Mouse (Mus musculus) stomach, embryonic 14.5 days (tissue): ENCODE results near the gene Cntrob. TPM values are rescaled to one million over a fixed set of nuclear protein-coding genes. Genes with fewer than 3 reads are reported as not detected.
A peak's percentile ranks its signal among the peaks of the same experiment; 100 is the strongest.

Experiments
- ATAC-seq: fragments of 200-750 bp; cut with Nextera tagmentation; 2 replicates; pipeline ENCODE4 v1.8.0; 2017; ENCODE audit warnings: low read depth, moderate TSS enrichment; ENCODE audit not compliant: insufficient number of reproducible peaks, insufficient read depth, low FRiP score
- H3K27ac ChIP-seq: fragments of 300-500 bp; sonication (generic); 2 replicates; pipeline ENCODE4 v1.5.1; 2014; ENCODE audit warnings: mild to moderate bottlenecking, low read length, moderate library complexity, mixed read lengths
- H3K27me3 ChIP-seq: fragments of 300-500 bp; sonication (generic); 2 replicates; pipeline ENCODE4 v1.6.1; 2014; ENCODE audit warnings: low read length, control low read depth, mixed read lengths; ENCODE audit not compliant: control insufficient read depth, insufficient read depth
- H3K36me3 ChIP-seq: fragments of 300-500 bp; sonication (generic); 2 replicates; pipeline ENCODE4 v1.6.1; 2014; ENCODE audit warnings: mild to moderate bottlenecking, control low read depth, low read length, moderate library complexity, mixed read lengths; ENCODE audit not compliant: control insufficient read depth, insufficient read depth
- H3K4me1 ChIP-seq: fragments of 300-500 bp; sonication (generic); 2 replicates; pipeline ENCODE4 v1.6.1; 2014; ENCODE audit warnings: low read length, control low read depth, mixed read lengths; ENCODE audit not compliant: control insufficient read depth, insufficient read depth
- H3K4me2 ChIP-seq: fragments of 300-500 bp; sonication (generic); replicated peaks from 2 replicates; pipeline ENCODE4 v1.6.1; 2014; ENCODE audit warnings: low read depth, low read length, control low read depth
- H3K4me3 ChIP-seq: fragments of 300-500 bp; sonication (generic); 2 replicates; pipeline ENCODE4 v1.5.1; 2014; ENCODE audit warnings: low read depth, low read length, control low read depth
- H3K9ac ChIP-seq: fragments of 300-500 bp; sonication (generic); replicated peaks from 2 replicates; pipeline ENCODE4 v1.6.1; 2014; ENCODE audit warnings: low read depth, mild to moderate bottlenecking, control low read depth, low read length, moderate library complexity, mixed read lengths
- H3K9me3 ChIP-seq: fragments of 300-500 bp; sonication (generic); 2 replicates; pipeline ENCODE4 v1.6.1; 2016; ENCODE audit warnings: low read depth, low read length, control low read depth; ENCODE audit not compliant: control insufficient read depth
- WGBS: fragments of 180-500 bp; shearing (Covaris S2); extraction: QIAGEN DNeasy Blood & Tissue Kit; methylation state at CpG from one replicate; pipeline ENCODE4 v1.1.7; 2014; 5-methylcytosine and 5-hydroxymethylcytosine counted together
- polyA plus RNA-seq: library from polyadenylated mRNA; unstranded; fragments of >200 nt; fragmentation: Nextera tagmentation; extraction: Ambion mirVana; gene quantifications from 2 replicates; pipeline ENCODE4 v1.2.1, GENCODE M21; 2014

The Cntrob gene
- polyA plus RNA-seq, 1 experiment from 2014 or later, result 16.4 TPM

DNA sequence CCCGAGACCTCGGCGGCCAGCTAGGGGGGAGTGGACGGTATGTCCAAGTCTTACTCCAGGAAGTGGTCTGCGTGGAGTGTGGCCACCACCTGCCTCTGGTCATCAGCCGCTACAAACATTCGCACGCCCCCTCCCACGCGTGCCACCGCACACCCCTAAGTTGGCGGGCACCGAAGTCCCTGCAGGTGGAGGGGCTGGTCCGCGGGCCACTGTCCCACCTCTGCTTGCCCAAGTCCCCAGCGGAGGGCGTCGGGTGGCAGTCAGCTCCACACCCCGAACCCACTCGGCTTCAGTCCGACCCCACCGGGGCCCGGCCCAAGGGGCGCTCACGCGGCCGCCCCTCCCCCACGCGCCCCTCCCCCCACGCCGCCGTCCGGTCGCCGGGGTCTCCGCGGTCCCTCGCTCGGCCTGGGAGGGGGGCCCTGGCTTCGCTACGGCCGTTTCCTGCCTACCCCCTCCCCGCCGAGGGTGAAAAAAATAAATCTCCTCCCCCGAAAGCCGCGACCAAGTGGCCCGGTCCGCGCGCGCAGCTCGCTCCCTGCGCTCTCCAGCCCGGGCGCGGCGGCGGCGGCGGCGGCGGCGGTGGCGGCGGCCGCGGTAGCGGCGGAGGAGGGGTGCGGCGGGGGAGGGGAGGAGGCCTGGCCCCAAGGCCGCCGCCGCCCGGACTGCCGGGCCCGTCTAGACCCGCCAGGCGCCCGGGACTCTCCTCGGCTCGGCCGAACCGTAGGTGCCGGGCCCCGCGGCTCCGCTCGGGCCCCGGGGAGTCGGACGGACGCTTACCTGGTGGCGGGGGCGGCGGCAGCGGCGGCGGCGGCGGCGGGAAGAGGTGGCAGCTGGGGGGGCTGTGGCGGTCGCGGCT, 45.0 kb upstream of the Cntrob start:
- Histone ChIP-seq H3K27me3 (no peaks in the 10 kb centered on the region), H3K4me2 (peak overlapping the region; percentile 98), H3K9me3 (no peaks in the 10 kb centered on the region), H3K36me3 (peaks cover 10% of the 10 kb centered on the region), H3K9ac (peak overlapping the region; percentile 100), H3K27ac (peak overlapping the region; percentile 100), H3K4me1 (peaks cover 55% of the 10 kb centered on the region), H3K4me3 (peak overlapping the region; percentile 89)
- no peak for ATAC-seq
- WGBS, result under 1% methylated on average over 68 of the region's 106 CpGs

DNA sequence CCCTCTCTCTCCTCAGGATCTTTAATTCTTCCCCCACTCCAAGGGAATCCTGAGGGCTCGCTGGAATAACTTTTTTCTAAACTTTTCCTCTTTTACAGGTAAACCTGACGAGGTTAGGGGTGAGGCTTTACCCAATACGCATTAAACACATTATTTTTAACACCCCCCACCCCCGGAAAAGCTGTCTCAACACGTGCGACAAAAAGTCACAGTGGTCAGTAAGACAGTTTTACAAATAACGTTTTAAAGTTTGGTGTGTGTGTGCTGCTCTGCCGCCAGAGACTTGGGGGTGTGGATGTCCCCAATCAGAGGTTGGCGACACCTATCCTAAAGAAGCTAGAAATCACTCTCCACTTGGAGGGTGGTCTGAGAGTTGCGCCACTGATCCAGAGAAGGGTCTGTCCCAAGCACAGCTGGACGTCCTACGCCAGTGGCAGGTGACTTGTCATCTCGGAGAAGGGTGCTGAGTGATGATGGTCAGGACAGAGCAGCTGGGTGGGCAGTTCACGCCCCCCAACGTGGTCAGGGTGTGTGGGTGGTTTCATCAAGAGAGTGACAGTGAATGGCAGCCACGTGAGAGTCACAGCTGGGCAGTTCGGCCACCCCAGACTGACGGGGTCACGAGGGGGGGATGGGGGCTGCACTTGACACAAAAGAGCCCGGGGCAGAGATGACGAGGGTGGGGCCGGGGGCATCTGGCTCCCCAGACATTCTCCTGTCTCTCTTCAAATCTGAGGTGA, 44.2 kb upstream of the Cntrob start:
- H3K4me3 ChIP-seq, result peak overlapping the region; percentile 89
- 0 out of 2 replicates have a peak, but pooled peaks have one; percentile 5 for ATAC-seq

DNA sequence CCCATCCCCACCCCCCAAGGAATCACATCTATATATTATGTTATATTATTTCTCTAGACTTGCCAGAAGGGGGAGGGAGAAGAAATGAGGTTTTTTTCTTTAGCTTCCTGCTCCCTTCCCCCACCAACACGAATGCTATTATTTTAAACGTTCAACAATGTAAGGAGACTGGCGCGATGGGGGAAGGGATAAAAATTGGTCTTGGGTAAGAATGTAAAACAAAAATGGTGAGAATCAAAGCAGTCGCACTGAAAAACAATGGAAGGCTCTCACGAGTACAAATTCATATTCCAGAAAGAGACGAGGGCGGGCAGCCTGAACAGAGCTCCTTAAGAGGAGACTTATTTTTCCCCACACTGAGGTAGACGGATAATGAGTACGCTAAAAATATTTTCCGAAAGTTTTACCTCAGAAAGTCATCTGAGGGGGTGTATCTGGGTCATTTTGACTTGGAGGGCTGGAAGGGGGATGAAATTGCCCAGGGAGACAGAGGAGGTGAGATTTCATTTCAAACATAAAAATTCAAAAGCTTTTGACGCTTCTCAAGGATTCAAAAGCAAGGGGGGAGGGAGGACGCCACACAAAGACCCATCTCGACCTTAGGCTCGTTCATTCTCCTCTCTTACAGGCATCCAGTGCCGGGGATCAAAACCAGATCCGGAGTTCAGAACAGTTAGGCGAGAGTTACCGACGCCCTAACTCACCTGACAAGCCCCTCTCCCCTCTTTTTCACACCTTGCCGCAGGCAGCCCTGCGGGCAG, 43.5 kb upstream of the Cntrob start:
- Histone ChIP-seq H3K4me2 (peak overlapping the region; percentile 98), H3K9ac (peak overlapping the region; percentile 100), H3K36me3 (peaks cover 17% of the 10 kb centered on the region), H3K27me3 (no peaks in the 10 kb centered on the region), H3K27ac (peak overlapping the region; percentile 100), H3K4me1 (peaks cover 43% of the 10 kb centered on the region), H3K9me3 (no peaks in the 10 kb centered on the region), H3K4me3 (peak overlapping the region; percentile 89)
- under 1% methylated on average over 22 of the region's 22 CpGs for WGBS
- no peak for ATAC-seq

More for the DNA sequence above, 44.2 kb upstream of the Cntrob start:
- no peaks in the 10 kb centered on the region for H3K27me3 ChIP-seq
- H3K9ac ChIP-seq, result peak overlapping the region; percentile 100
- peaks cover 51% of the 10 kb centered on the region for H3K4me1 ChIP-seq
- H3K4me2 ChIP-seq, result peak overlapping the region; percentile 98
- no peaks in the 10 kb centered on the region for H3K9me3 ChIP-seq
- WGBS, result under 1% methylated on average over 22 of the region's 22 CpGs
- H3K36me3 ChIP-seq, result peaks cover 11% of the 10 kb centered on the region
- peak overlapping the region; percentile 100 for H3K27ac ChIP-seq

DNA sequence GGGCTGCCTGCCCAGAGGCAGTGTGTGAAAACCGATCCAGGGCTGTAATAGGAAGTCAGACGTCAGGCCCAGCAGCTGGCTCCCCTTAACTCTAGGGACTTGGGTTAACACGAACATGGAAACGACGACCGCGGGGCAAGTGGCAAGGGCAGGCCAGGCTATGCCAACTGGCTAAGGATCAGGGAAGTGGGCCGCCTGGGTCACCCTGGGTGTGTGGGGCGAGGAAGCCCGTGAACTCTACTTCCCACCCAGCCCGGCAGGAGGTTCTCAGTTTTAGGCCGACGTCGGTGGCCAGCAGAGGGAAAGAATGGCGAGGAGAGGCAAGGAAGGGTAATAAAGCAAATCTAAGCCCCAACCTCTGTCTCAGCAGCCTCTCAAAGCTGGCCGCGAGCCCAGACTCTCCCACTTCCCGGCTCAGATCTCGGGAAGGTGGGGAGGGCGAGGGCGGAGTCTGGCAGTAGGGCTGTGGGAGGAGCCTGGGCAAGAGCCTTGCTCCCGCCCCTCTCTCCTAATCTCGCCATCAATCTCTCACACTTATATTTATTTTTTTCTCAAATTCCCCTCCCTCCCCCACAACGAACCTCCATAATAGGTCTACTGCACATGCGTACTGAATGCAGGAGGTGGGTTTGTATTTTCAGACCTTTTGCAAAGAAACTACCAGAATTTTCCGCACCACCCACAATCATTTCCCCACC, 42.7 kb upstream of the Cntrob start:
- H3K36me3 ChIP-seq, result peaks cover 25% of the 10 kb centered on the region
- ATAC-seq, result peak; percentile 84
- no peaks in the 10 kb centered on the region for H3K9me3 ChIP-seq
- H3K27me3 ChIP-seq, result no peaks in the 10 kb centered on the region
- peak overlapping the region; percentile 52 for H3K9ac ChIP-seq
- H3K4me3 ChIP-seq, result peak overlapping the region; percentile 29
- H3K4me1 ChIP-seq, result peaks cover 36% of the 10 kb centered on the region
- H3K27ac ChIP-seq, result peak overlapping the region; percentile 100
- under 1% methylated on average over 26 of the region's 26 CpGs for WGBS
- H3K4me2 ChIP-seq, result peak overlapping the region; percentile 98

DNA sequence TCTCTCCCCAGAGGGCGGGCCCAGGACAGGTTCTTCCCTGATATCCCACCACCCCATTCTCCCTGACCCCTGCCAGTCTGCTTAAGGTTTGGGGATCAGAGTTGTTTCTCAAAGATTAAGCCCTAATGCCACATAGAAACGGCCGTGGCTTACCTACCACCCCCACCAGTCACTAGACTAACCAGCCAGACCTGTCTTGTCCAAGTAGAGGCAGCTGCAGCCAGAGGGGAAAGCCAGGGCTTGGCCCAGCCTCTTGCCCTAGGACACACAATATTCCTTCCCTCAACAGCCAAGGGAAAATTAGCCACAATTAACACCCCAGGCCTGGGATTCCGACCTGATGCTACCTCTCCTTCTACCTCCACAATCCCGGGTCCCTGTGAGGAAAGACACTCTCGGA, 42.1 kb upstream of the Cntrob start:
- Histone ChIP-seq H3K27me3 (no peaks in the 10 kb centered on the region), H3K9me3 (no peaks in the 10 kb centered on the region), H3K4me3 (peak overlapping the region; percentile 29), H3K27ac (peak overlapping the region; percentile 97), H3K4me2 (peak overlapping the region; percentile 61), H3K4me1 (peaks cover 31% of the 10 kb centered on the region), H3K36me3 (peaks cover 31% of the 10 kb centered on the region), H3K9ac (peak overlapping the region; percentile 52)
- WGBS, result 19% methylated on average over 6 of the region's 6 CpGs
- ATAC-seq, result no peak

DNA sequence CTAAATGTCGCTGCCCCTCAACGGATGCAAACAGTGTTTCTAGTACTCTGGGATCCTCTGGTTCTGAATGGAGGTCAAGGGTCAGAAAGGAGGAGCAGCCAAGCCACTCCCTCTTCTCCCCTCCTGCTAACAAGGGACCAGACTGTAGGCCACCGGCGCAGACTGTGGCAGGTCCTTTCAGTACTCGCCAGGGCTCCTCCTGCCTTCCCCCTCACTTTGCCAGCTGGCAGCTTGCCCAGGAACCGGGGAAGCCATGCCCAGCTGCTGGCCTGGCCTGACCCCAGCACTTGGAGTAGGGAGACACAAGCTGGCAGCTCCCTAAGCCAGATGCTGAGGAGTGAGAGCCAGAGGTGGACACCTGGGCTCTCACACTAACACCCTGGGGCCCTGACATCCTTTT, 41.3 kb upstream of the Cntrob start:
- WGBS, result 0% methylated on average over 6 of the region's 6 CpGs
- Histone ChIP-seq H3K9me3 (no peaks in the 10 kb centered on the region), H3K4me2 (peak overlapping the region; percentile 61), H3K4me1 (peaks cover 29% of the 10 kb centered on the region), H3K27ac (peak overlapping the region; percentile 97), H3K4me3 (peak overlapping the region; percentile 29), H3K27me3 (no peaks in the 10 kb centered on the region), H3K36me3 (peaks cover 39% of the 10 kb centered on the region), H3K9ac (peak overlapping the region; percentile 52; the same call in 1 of the 2 replicates)
- peak; percentile 24; the same call in 1 of the 2 replicates for ATAC-seq

DNA sequence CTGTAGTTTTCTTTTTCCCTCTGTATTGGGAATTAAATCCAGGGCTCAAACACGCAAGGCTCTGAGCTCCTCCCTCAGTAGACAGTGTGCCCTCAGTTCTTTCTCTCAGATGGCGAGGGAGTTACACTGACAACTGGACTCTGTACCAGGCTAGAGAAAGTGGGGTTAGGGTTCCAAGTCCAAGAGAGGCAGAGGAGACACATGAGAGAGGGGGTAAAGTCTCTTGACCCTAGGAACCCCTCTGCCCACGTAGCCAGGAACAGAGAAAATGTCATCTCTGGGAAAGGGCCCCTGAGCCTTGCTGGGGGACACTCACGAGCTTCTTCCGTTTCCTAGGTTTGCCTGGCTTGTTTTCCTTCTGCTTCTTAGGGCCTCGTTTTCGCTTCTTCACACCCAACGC, 40.8 kb upstream of the Cntrob start:
- ATAC-seq, result no peak
- peaks cover 29% of the 10 kb centered on the region for H3K4me1 ChIP-seq
- H3K9ac ChIP-seq, result no peak overlapping the region
- peak overlapping the region; percentile 61 for H3K4me2 ChIP-seq
- H3K27ac ChIP-seq, result peak overlapping the region; percentile 97
- H3K9me3 ChIP-seq, result no peaks in the 10 kb centered on the region
- H3K27me3 ChIP-seq, result no peaks in the 10 kb centered on the region
- WGBS, result 38% methylated on average over 8 of the region's 8 CpGs
- peaks cover 44% of the 10 kb centered on the region for H3K36me3 ChIP-seq
- H3K4me3 ChIP-seq, result no peak overlapping the region
